Mouse (Mus musculus) fat pad, adult 2 months (tissue): ENCODE measurements around the gene Slc30a7.

Experiments used
- DNase-seq: peaks from one replicate; pipeline ENCODE4 v3.0.0-alpha.2; 2011; ENCODE audit warnings: low read depth, low spot score; ENCODE audit errors: extremely low read depth

The Slc30a7 gene

GRCm38 (mm10) chr3:115892341-115892740 is 114.9 kb downstream of the Slc30a7 start:
- DNase-seq, result no peak
